Mouse (Mus musculus): ENCODE measurements at regions not wholly inside any gene's neighbourhood (a gene's known extent, or its start where the extent isn't known, plus 50 kb on each side); places are given as distances from the start of the nearest gene placed in this dataset.

DNA sequence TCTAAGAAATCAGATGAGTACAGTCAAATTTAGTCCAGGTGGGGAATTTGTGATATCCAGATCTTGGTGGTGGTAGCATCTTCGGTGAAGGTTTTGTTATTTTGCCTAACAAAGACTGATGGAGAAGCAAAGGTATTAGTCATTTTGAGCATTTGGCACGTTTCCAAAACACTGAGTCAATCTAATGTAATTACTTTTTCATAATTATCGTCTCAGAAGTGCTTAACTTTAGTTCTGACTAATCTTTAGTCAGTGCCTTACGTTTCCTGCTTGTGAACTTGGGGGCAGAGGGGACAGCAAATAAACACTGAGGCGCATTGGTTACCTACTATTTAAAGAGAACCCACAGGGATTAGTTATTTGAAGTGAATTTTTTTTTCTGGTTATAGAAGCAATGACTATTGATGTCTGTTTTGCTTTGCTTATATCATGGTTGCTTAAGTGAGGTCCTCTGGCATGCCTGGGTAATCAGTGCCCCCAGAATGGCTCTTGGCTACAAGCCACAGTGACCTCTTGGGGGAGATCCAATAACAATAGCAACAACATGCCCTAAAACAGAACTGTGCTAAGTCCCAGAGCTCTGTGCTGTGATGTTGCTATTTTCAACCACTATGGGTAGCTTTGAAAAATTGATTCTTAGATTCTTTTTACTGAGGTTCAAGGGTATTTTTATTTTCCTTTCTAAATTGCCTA, 275.1 kb downstream of the Gpat3 start:
- DNase-seq = no peak

DNA sequence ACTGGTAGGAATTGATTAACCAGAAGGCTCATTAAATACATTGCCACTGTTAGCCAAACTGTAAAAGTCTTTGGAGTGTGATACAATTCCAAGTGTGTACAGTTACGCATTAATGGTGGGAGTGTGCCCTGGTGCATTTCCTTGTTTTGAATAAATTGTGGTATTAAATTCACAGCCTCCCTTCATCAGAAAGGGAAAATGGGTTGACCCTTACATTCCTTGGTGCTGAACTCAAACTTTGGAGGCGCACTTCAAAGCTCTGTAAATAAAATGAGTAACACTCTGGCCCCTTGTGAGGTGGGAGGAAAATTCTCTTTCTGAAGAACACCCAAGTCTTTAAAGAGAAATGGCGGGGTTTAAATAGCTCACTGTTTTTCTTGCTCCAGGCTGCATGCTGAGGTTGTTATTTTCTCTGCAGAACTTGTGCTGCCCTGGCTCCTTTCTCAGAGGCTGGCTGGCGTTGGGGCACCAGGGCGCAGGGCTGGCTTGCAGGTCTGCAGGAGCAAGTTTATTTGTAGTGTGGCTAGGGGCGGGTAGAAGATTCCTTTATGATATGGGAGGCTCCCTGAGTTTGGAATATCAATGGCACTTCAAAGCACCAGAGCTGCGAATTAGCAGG, 266.7 kb downstream of the Gpat3 start:
- DNase-seq = no peak

DNA sequence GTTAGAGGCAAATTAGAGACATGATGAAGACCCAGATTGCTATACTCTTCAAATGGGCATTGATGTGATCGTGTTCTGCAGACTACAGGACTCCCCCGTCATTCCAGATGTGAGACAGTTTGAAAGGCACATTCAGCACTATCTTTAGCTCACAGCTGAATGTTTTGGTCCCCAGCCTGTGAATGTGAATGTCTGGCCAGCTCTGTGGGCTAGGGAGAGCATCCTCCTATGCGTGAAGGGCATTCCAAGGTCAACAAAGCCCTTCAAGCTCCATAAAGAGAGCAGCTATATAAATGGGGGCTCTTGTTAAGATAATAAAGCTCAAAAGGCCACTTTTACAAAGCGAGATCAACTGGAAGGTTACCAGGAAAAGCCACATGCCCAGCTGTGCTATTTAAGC, 266.1 kb downstream of the Gpat3 start:
- DNase-seq = no peak

DNA sequence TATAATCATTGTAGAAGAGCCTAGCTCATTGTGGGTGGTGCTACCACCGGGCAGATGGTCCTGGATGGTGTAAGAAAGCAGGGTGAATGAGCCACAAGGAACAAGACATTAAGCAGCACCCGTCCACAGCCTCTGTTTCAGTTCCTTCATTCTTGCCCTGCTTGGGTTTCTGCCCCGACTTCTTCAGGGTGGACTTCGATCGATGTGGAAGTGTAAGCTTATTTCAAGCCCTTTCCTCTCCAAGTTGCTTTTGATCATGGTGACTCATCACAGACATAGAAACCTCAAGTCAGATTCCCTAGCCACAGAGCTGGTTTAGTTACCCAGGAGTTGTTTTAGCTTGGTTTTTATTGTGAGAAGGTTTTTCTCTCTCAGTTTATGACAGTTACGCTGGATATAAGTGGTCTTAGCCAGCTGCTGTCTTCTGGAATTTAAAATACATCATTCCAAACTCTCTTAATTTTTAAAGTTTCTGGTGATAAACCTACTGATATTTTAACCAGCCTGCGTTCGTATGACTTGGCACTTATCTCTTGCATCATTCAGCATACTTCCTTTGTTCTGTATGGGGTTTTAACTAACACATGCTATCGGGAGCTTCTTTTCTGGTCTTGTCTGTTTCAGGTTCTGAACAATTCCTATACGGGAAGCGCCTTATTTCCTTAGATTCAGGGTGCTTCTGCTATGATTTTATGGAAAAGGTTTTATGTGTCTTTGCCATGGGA, 255.6 kb downstream of the Gpat3 start:
- no peak for DNase-seq

DNA sequence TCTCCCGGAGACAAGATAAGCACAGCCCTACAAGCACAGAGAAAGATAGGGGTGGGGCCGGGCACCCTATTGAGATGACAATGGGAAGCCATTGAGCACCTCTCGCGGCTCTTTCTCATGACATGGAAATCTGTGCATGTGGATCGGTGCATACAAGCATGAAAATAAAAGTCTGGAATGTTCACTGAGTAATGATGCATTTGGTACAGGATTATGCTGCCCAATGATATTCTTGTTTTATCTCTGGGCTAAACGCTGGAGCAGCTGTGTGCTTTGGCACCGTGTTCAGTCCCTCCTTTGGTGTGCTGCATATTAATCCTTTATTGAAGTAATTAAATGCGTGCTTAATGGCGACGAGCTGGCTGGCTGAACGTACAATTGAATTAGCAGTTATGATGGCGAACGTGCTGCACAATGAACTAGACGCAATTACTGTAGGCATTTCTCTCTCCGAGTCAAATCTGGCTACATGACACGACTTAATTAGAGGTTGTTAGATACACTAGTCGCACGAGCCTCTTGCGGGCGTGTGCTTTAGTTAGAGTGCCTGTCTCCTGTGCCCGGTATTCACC, 245.6 kb downstream of the Gpat3 start:
- peak; percentile 9 for DNase-seq

DNA sequence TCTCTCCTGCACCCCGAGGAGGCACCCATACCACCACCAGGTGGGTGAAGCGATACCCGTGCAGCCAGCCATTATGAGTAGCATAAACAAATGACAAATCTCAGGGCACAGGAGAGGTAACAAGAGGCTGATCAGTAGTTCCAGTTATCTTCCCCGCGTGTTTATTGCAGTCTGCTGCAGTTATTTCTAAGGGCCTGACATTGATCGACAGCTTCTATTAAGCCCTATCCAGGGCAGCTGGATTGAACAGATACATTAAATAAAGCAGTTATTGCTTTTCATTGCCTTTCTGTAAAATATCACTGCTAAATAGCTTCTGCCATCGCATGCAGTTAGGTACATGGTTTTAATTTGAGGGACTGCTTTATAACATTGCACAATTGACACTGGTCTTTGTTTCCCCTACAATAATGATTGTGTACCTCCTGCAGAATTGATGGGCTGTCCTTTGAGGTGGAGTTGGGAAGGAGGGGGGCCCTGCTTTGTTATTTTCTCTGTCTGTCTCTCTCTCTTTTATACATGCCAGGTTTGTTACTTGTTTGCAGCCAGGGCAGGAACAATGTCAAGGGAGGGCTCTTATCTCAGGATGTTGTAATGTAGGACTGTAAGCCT, 245.0 kb downstream of the Gpat3 start:
- DNase-seq = no peak

DNA sequence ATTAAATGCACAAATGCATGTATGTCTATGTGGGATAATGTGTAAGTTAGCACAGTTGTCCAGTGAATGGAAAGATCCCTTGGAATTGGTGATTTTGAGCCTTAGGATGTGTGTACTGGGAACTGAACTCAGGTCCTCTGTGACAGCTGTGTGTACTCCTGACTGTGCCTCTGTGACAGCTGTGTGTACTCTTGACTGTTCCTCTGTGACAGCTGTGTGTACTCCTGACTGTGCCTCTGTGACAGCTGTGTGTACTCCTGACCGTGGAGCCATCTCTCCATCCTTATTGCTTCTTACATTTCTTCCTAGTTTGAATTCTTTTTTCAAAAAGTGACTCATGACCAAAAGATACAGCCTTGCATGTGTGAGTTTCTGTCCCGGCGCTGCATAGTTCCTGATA, 239.7 kb downstream of the Gpat3 start:
- no peak for DNase-seq

DNA sequence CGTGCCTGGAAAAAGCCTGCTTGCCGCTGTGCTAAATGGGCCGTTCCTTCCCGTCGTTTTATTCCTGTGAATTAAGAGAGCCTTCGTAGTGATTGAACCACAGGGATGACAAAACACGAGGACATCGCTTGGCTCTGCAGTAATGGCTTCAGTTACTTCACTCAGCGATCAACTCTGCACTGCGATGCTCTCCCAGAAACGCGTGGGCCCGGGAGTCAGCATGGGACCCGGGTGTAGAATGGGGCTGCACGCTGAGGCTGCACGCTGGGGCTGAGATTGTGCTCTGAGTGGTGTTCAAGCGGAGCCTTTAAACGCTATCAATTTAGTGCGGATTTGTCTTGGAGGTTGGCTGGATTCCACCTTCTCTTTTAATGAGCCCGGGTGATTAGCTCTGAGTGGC, 237.1 kb downstream of the Gpat3 start:
- DNase-seq = no peak

DNA sequence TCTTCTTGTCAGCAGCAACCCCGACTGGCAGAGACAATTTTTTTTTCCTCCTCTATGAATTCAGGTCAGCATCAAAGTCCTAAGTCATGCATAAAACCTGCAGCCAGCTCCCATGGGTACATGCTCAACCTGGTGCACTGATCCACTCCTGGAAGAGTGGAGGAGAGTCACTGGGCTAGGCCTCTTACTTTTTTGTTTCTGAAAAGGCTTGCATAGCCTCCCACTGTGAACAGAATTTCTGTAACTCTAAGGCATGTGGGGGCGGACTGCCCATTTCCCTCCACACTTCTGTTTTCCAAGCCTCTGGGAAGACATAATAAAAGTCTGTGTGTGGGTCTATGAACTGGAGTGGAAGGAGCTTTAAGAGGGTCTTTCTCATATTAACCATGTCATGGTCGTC, 218.8 kb downstream of the Gpat3 start:
- DNase-seq = no peak

DNA sequence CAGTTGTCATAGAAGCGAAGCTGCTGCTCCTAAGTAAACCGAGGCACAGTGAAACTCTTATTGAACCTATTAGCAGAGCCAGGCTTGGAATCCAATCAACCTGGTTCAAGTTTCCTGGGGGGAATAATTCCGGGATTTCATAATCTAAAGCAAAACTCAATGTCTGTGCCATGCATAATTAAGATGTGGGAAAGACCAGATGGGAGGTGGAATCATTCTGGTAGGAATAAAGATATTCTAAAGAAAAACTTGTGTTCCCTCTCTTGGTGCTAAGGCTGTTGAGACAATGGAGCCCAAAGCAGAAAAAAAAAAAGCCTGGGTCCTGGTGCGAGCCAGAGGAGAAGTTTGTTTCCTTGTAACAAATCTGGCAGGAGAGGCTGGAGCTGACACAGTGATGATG, 217.7 kb downstream of the Gpat3 start:
- DNase-seq = no peak

DNA sequence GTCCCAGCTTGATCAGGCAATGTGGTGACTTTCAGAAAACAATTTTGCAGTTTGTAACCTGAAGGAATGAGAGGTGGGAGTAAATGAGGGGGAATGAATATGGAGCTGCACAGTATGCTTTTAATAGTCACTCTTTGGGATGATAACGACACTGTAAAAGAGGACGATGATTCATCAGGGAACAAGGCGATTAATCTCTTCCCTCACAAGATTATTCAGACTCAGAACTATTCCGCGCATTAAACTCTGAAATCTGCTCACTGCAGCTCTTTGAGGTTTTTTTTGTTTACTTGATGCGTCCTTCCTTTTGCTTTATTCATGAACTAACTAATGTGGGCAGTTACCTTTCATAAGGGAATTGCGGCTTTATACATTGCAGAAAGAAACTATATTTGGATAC, 206.1 kb downstream of the Gpat3 start:
- no peak for DNase-seq

DNA sequence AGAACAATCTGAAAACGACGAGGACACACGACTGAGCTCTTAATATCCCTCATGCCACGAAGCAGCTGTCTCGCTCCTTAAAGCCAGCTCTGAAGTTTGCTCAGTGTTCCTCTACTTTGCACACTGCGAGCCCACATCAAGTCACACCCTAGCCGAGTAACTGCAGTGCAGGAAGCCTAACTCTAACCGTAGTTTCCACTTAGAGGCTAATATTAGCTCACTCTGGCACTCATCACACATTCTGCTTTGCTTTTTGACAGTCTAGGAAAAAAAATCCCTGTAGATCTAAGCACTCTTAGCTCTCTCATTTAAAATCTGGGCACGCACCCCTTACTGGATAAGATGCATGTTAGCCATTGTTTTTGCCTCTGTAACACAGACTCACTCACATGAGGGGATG, 195.0 kb downstream of the Gpat3 start:
- no peak for DNase-seq

DNA sequence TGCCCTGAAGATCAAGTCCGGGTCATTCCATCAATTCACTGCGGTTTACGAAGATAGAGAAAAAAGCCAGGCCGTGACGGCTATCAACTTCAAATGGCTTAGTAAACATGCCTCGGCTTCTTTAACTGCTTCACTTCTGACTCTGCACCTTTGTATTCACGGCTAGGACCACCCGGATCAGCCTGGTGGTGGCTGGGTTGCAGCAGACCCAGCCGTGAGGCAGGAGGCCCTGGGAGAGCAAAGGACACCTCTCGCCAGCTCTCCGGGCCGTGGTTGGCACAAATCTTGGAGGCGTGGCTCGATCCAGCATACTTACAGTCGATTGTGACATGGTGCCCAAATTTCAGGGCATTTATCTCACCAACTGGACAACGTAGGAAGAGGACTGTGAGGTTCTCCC, 187.5 kb downstream of the Gpat3 start:
- no peak for DNase-seq

DNA sequence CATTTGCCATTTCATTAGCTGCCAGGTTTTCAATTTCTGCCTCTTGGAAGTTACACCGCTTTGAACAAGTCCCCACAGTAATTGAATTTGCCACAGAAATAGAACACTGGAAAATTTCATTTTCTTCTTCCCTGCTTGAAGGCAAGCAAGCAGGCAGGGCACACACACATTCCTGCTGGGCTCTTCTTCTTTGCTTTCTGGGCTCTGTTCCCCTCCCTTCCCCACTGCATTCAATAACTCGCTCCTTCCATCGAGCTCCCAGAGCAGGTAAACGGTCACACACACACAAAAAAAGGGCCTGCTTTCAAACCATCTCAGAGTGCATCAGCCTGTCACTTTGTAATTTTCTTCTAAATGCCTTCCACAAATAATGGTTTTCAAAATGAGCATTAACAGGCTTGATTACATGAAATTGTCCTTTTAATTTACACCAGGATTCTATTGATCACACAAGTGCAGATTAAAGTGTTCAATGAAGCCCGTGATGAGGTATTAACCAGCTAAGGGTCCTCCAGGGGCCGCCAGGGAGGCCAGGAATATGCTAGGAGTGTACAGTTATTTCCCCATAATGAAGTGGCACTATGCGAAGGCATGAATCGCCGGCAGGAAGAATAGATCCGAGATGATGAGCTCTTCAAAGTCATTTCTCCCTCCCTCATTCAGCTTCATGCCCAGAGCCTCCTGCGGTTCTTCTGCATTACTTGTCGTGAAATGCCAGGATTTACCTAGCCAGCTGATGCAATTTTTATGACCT, 186.8 kb downstream of the Gpat3 start:
- DNase-seq = no peak

DNA sequence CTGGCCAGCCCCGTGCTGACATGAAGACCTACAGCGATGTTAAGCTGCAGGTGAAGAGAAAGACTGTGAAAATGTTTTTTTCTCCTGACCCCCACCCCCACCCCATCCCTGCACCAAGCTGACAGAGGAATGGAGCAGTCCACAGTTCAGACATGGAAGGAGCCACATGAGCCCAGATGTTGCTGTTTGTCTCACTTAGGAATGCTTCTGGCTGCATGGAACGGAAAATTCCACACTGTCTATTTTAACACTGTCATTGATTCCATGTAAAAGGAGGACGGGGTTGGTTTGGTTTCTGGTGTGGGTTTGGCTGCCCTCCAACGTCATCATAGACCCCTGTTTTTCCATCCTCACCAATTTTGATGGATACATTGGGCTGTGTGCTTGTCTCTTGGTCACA, 179.3 kb downstream of the Gpat3 start:
- no peak for DNase-seq

DNA sequence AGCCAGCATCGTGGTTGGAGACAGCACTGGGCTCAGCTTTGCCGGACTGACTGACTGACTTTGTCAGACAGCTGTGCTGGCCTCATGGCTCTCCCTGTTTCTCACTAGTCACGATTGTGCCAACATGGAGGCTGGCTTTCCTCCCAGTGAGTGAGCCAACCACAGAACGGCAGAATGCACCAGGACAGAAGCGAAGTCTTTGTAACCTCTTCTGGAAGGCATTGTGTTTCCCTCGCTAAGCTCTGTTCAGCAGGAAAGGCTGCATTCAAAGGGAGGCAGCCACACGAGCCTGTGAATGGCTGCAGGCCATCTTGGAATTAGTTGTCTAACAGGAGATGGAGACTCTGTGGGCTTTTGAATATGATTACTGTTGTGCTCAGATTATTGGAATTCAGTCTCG, 178.3 kb downstream of the Gpat3 start:
- DNase-seq = peak; percentile 38

DNA sequence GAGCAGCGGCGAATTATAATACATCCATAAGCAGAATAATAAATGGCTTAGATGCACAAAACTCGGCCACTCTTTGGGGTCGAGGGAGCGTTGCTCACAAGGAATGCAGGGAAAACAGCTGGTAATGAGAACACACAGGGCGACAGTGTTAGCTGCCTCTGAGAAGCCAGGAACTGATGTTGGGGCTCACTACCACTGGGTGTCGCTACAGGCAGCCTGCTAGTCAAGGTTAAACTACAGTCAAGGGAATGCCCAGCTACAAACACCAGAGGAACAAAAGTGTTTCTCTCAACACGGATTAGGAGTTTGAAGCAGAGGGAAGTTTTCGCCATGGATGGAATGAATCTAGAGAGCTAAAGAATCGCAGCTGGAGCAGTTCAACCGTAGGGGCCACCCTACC, 175.3 kb downstream of the Gpat3 start:
- DNase-seq = peak; percentile 47

DNA sequence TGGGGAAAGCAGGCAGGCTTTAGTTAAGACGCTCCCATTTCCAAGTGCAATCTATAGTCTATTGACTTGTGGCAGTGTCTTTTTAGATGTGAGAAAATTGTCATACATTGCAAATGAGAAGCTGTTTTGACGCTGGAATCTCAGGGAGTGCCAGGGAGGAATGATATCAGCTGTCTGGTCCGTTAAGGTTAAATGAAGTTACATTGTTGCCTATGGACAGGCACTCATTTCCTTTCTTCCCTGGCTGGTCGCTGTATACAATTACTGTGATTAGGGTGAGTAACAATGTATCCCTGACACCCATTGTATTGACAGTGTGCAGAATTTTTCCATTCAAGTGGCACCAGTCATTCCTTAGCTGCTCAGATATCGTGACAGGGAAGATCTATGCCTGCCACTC, 168.3 kb downstream of the Gpat3 start:
- DNase-seq = no peak

DNA sequence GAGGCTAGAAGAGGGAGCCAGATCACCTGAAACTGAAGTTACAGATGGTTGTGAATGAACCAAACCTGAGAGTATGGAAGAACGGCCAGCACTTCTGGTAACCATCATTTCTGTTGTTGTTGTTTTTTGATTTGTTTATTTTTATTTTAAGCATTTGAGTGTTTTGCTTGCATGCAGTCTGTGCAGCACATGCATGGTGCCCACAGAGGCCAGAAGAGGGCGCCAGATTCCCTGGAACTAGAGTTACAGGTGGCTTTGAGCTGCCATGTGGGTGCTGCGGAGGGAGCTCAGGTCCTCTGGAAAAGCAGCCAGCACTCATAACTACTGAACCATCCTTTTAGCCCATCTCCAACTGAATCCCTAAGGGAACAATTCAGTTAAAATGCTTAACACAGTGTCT, 159.7 kb downstream of the Gpat3 start:
- DNase-seq = no peak

DNA sequence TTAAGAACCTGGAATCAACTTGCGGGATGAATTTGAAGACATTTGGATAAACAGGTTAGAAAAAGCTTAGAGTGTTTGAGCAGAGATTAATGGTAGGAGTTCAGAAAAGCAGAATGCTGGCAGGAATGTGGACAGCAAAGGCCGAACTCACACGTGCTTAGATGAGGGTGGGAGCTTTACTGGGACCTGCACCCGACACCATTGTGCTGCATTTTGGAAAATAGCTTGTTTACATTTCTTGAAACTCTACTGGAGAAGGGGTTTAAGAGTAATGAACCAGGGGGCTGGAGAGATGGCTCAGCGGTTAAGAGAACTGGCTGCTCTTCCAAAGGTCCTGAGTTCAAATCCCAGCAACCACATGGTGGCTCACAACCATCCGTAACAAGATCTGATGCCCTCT, 154.9 kb downstream of the Gpat3 start:
- DNase-seq = no peak

DNA sequence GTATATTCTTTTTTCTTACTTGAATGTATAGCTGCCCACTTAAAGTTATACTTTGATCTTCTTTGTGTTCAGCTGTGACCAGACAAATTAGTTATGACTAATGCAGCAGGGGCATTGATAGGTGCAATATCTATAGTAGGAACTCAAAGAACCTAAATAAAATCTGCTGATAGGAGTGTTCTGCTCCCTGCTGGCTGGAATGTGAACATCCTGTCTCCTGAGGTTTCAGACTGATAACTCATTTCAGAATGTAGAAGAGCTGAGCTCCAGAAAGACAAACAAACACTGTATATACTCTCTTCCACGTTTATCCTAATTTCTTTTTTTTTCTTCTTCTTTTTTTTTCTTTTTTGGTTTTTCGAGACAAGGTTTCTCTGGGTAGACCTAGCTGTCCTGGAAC, 146.9 kb downstream of the Gpat3 start:
- DNase-seq = no peak

DNA sequence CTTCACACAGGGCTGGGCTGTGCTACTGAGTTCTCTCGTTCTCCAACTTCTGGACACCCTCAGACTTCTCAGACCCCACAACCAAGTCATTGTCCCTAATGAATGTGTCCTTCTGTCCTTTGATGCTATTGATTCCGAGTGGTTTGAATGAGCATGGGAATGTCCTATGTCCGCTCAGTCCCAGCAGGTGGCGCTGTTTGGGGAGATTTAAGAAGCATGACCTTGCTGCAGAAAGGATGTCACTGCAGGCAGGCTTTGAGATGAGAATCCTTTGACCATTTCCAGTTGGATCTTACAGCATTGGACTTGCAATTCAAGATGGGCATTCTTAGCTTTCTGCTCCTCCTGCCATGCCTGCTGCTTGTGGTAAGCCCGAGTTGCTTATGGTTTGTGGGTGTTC, 146.1 kb downstream of the Gpat3 start:
- no peak for DNase-seq

DNA sequence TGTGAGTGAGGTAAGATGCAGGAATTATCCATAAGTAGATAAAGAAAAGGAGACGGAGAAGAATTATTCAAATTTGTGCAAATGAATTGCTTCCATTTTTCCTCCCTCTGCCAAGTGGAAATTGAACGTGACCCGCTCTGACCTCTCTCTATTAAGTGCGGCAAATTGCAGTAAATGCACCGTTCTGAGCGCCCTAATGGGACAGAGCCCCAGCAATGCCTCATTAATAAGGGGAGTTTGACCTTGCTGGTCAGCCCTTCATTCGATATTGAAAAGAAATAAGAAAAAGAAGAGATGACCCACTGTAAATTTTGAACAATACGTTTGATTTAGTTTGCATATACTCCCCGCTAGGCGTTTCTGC, 137.0 kb downstream of the Gpat3 start:
- no peak for DNase-seq
